ENCODE assay signal across 8 mouse cellular contexts in the genomic region with DNA sequence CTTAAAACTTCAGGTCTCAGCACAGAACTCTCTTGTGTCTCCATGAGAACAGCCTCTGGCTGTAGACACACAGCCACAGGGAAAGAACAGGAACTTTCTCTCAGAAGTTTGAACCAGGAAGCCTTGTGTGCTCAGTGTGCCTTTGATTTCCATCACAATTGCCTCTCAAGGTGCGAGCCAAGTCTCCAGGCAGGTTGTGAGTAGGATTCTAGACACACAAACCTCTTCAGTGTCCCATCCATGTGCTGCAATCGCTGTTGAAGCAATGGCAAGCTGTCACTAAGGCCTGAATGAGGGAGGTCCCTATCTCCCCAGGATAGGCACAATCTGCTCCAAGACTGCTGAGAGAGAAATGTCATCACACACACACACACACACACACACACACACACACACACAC. TPM values are rescaled to one million over a fixed set of nuclear protein-coding genes. Genes with fewer than 3 reads are reported as not detected.
DNase-seq lines count a peak whose midpoint lies in the region; ATAC-seq lines count a peak whose summit lies in the region.

No protein-coding gene starts in this region.

- 34% methylated on average over 2 of the region's 2 CpGs for WGBS in hindbrain, embryonic 15.5 days
- WGBS in neural tube, embryonic 15.5 days: 50% methylated on average over 2 of the region's 2 CpGs

- peaks cover 54% of the 10 kb centered on the region for H3K36me3 ChIP-seq in megakaryocyte, embryonic 14.5 days (replicated peaks; ENCODE audit: low read length)
- H3K36me3 ChIP-seq in hindbrain, embryonic 15.5 days: no peaks in the 10 kb centered on the region
- peaks cover 8% of the 10 kb centered on the region; the same call in 1 of the 2 replicates for H3K36me3 ChIP-seq in neural tube, embryonic 15.5 days

- DNase-seq in adrenal gland, adult (ENCODE audit: inconsistent age in 2 of 2, low spot score in 1 of 2): peak; percentile 25 to 61
- DNase-seq in adrenal gland, adult 2 months: no peak
- no peak for DNase-seq in layer of hippocampus, postnatal 25 days (ENCODE audit: extremely low spot score in 1 of 2, low spot score in 1 of 2)
- DNase-seq in spleen, postnatal 10 days (ENCODE audit: low spot score in 2 of 2): no peak

- H3K27me3 ChIP-seq in megakaryocyte, embryonic 14.5 days (replicated peaks): no peaks in the 10 kb centered on the region
- no peaks in the 10 kb centered on the region for H3K27me3 ChIP-seq in hindbrain, embryonic 15.5 days
- no peaks in the 10 kb centered on the region for H3K27me3 ChIP-seq in neural tube, embryonic 15.5 days (replicated peaks)

- 0 out of 2 replicates have a peak overlapping the region, but pooled peaks have one; percentile 33 for H3K27ac ChIP-seq in hindbrain, embryonic 15.5 days (replicated peaks)
- peak overlapping the region; percentile 82; the same call in 1 of the 2 replicates for H3K27ac ChIP-seq in neural tube, embryonic 15.5 days (replicated peaks)

- H3K9me3 ChIP-seq in megakaryocyte, embryonic 14.5 days: peaks cover 5% of the 10 kb centered on the region
- H3K9me3 ChIP-seq in hindbrain, embryonic 15.5 days: no peaks in the 10 kb centered on the region
- H3K9me3 ChIP-seq in neural tube, embryonic 15.5 days (replicated peaks): no peaks in the 10 kb centered on the region

- H3K9ac ChIP-seq in hindbrain, embryonic 15.5 days: no peak overlapping the region
- no peak overlapping the region for H3K9ac ChIP-seq in neural tube, embryonic 15.5 days (replicated peaks)

- peak overlapping the region; percentile 68 for H3K4me3 ChIP-seq in megakaryocyte, embryonic 14.5 days (replicated peaks)
- H3K4me3 ChIP-seq in hindbrain, embryonic 15.5 days: no peak overlapping the region
- no peak overlapping the region for H3K4me3 ChIP-seq in neural tube, embryonic 15.5 days (replicated peaks)

- H3K4me2 ChIP-seq in hindbrain, embryonic 15.5 days: peak overlapping the region; percentile 93; the same call in 1 of the 2 replicates
- peak overlapping the region; percentile 93; the same call in 1 of the 2 replicates for H3K4me2 ChIP-seq in neural tube, embryonic 15.5 days

- no peak for ATAC-seq in megakaryocyte, adult 5-6 weeks (ENCODE audit: poor library complexity, severe bottlenecking)
- ATAC-seq in hindbrain, embryonic 15.5 days (ENCODE audit: low FRiP score, low read depth): no peak
- ATAC-seq in neural tube, embryonic 15.5 days (ENCODE audit: low FRiP score): no peak

- peaks cover 61% of the 10 kb centered on the region for H3K4me1 ChIP-seq in megakaryocyte, embryonic 14.5 days
- peaks cover 57% of the 10 kb centered on the region for H3K4me1 ChIP-seq in hindbrain, embryonic 15.5 days (replicated peaks)
- H3K4me1 ChIP-seq in neural tube, embryonic 15.5 days: peaks cover 54% of the 10 kb centered on the region

RNA-seq across cellular contexts. Expression of gene Irf2bp2, which starts 10.8 kb away (rescaled TPM):
- 10 to 100 TPM; 89.4 to 92.0 TPM for total RNA-seq in adrenal gland, adult 2 months (2021)
- polyA plus RNA-seq in adrenal gland, adult 2 months (2012; rRNA removed): 111 and 120 TPM in 2 replicates
- 51.5 and 58.6 TPM in 2 replicates for polyA plus RNA-seq in megakaryocyte, embryonic 14.5 days (2012; ENCODE audit: insufficient read depth, low replicate concordance)
- total RNA-seq in megakaryocyte, adult 5-6 weeks (2015): 95.9 and 105 TPM in 2 replicates
- total RNA-seq in megakaryocyte, adult 5-6 weeks (2017): 93.8 and 99.8 TPM in 2 replicates
- 9.1 and 9.2 TPM in 2 replicates for polyA plus RNA-seq in hindbrain, embryonic 15.5 days (2015; fragmentation: Nextera tagmentation; extraction: Ambion mirVana)
- 9.8 and 10.4 TPM in 2 replicates for polyA plus RNA-seq in neural tube, embryonic 15.5 days (2015; fragmentation: Nextera tagmentation; extraction: Ambion mirVana)
- 10 to 100 TPM; 55.4 to 59.0 TPM for total RNA-seq in layer of hippocampus, postnatal 25 days (2021)

Comparison
In these comparisons a context has a peak if more than half of its experiments do, and no peak if none do; other contexts are left out.
1. DNase-seq: peak in adrenal gland, adult (2 of 2); none in adrenal gland, adult 2 months (single experiment), layer of hippocampus, postnatal 25 days (0 of 2) and spleen, postnatal 10 days (0 of 2).